Mouse (Mus musculus) heart, embryonic 14.5 days (tissue): ENCODE measurements at regions not wholly inside any gene's neighbourhood (a gene's known extent, or its start where the extent isn't known, plus 50 kb on each side); places are given as distances from the start of the nearest gene placed in this dataset.

ENCODE experiments used
- ATAC-seq: fragments of 200-750 bp; cut with Nextera tagmentation; 2 replicates; pipeline ENCODE4 v1.8.0; 2017; ENCODE audit warnings: low read depth, moderate TSS enrichment; ENCODE audit not compliant: insufficient number of reproducible peaks, insufficient read depth, low FRiP score
- H3K27ac ChIP-seq, 2 experiments: fragments of 200-500 bp in 1 of 2; fragments of 300-500 bp in 1 of 2; sonication (generic) in 1 of 2; replicated peaks in 1 of 2; 2 replicates each; pipeline ENCODE4 v1.5.1; 2012 to 2014; ENCODE audit warnings: low read depth in 2 of 2, low read length in 2 of 2, control low read depth in 1 of 2, mild to moderate bottlenecking in 1 of 2, mixed read lengths in 1 of 2; ENCODE audit not compliant: control insufficient read depth in 1 of 2, insufficient read depth in 1 of 2
- H3K27me3 ChIP-seq: fragments of 300-500 bp; sonication (generic); 2 replicates; pipeline ENCODE4 v1.6.1; 2014; ENCODE audit warnings: mild to moderate bottlenecking, low read length, control low read depth; ENCODE audit not compliant: control insufficient read depth, insufficient read depth
- H3K36me3 ChIP-seq: fragments of 300-500 bp; sonication (generic); 2 replicates; pipeline ENCODE4 v1.6.1; 2014; ENCODE audit warnings: mild to moderate bottlenecking, control low read depth, low read length, mixed read lengths; ENCODE audit not compliant: control insufficient read depth, insufficient read depth
- H3K4me1 ChIP-seq, 2 experiments: fragments of 200-500 bp in 1 of 2; fragments of 300-500 bp in 1 of 2; sonication (generic) in 1 of 2; 2 replicates each; pipeline ENCODE4 v1.6.1; 2012 to 2014; ENCODE audit warnings: low read length in 2 of 2, control low read depth in 1 of 2, mixed read lengths in 1 of 2; ENCODE audit not compliant: control insufficient read depth in 2 of 2, insufficient read depth in 2 of 2
- H3K4me2 ChIP-seq: fragments of 300-500 bp; sonication (generic); 2 replicates; pipeline ENCODE4 v1.6.1; 2014; ENCODE audit warnings: mild to moderate bottlenecking, low read length
- H3K4me3 ChIP-seq, 2 experiments: fragments of 200-500 bp in 1 of 2; fragments of 300-500 bp in 1 of 2; sonication (generic) in 1 of 2; 2 replicates each; pipeline ENCODE4 v1.5.1; 2012 to 2014; ENCODE audit warnings: low read length in 2 of 2, mild to moderate bottlenecking in 2 of 2, control low read depth in 1 of 2, low read depth in 1 of 2, moderate library complexity in 1 of 2; ENCODE audit not compliant: control insufficient read depth in 1 of 2, insufficient read depth in 1 of 2
- H3K9ac ChIP-seq: fragments of 300-500 bp; sonication (generic); 2 replicates; pipeline ENCODE4 v1.6.1; 2014; ENCODE audit warnings: mild to moderate bottlenecking, low read length
- H3K9me3 ChIP-seq: fragments of 300-500 bp; sonication (generic); 2 replicates; pipeline ENCODE4 v1.6.1; 2016; ENCODE audit warnings: low read length, control low read depth; ENCODE audit not compliant: control insufficient read depth
- WGBS: fragments of 180-500 bp; shearing (Covaris S2); extraction: QIAGEN DNeasy Blood & Tissue Kit; methylation state at CpG from one replicate; pipeline ENCODE4 v1.1.7; 2014; 5-methylcytosine and 5-hydroxymethylcytosine counted together

DNA sequence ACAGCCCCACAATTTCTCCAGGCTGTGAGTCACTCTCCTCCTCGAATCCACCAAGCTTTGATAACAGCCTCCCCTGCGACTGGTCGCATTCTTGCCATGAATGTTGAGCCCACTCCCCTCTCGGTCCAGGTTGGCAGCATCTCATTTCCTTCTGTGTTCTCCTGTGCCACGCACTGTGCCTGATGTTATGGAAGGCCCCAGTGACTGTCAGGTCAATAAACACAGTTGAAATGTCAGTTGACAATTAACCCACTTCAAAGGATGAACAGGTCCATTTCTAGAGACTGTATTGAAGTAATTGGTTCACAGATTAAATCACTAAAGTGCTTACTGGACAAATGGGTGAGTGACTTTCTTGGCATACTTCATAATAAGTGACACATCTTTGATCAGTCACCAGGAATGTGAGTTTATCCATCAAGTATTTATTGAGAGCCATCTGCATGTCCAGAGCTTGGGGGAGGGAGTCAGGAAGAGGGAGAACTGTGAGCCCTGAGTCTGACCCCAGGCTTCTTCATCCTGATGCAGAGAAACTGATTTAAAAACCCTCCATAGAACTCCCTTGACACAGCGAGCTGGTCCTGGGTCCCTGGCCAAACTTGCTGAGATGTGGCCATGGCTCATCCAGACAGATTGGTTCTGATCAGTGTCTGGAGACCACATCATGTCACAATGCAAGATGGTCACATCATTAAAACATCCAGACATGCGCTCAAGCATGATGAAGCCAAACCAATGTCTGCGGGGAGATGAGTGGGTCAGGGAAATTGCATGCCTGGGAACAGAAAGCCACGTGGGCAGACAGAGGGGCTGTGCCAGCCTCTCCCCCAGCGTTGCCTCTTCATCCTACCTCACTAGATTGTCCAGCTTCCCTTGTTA is 560.7 kb downstream of the Bnc2 start:
- H3K27me3 ChIP-seq, result no peaks in the 10 kb centered on the region
- no peaks in the 10 kb centered on the region for H3K36me3 ChIP-seq
- no peak overlapping the region for H3K4me3 ChIP-seq
- no peaks in the 10 kb centered on the region for H3K4me1 ChIP-seq
- H3K27ac ChIP-seq, result no peak overlapping the region
- ATAC-seq, result no peak
- H3K9ac ChIP-seq, result no peak overlapping the region
- WGBS, result 77% methylated on average over 10 of the region's 10 CpGs
- no peaks in the 10 kb centered on the region for H3K9me3 ChIP-seq
- no peak overlapping the region for H3K4me2 ChIP-seq

DNA sequence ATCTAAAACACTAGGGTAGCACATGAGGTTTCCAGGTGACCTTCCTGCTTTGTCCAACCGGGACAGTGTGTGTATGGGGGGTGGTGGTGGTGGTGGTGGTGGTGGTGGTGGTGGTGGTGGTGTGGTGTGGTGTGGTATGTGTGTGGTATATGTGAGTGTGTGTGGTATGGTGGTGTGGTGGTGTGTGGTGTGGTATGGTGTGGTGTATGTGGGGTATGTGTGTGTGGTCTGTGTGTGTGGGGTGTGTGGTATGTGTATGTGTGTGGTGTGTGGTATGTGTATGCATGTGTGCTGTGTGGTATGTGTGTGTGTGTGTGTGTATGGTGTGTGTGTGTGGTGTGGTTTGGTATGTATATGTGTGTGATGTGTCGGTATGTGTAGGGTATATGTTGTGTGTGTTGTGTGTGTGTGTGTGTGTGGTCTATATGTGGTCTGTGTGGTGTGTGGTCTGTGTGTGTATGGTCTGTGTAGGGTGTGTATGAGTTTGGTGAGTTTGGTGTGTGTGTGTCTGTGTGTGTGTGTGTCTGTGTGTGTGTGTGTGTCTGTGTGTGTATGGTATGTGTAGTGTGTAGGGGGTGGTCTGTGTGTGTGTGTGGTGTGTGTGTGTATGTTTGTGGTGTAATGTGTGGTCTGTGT is 556.7 kb downstream of the Bnc2 start:
- no peak overlapping the region for H3K27ac ChIP-seq
- no peaks in the 10 kb centered on the region for H3K4me1 ChIP-seq
- no peaks in the 10 kb centered on the region for H3K36me3 ChIP-seq
- WGBS, result 95% methylated on average over 2 of the region's 2 CpGs
- no peak overlapping the region for H3K4me2 ChIP-seq
- ATAC-seq, result no peak
- H3K9ac ChIP-seq, result no peak overlapping the region
- H3K4me3 ChIP-seq, result no peak overlapping the region
- H3K9me3 ChIP-seq, result no peaks in the 10 kb centered on the region
- no peaks in the 10 kb centered on the region for H3K27me3 ChIP-seq

- WGBS, result 39% methylated on average over 7 of the region's 7 CpGs
- no peak for ATAC-seq
- no peaks in the 10 kb centered on the region for H3K36me3 ChIP-seq
- no peaks in the 10 kb centered on the region for H3K27me3 ChIP-seq
- no peak overlapping the region for H3K9ac ChIP-seq
- H3K4me2 ChIP-seq, result no peak overlapping the region
- H3K27ac ChIP-seq, result no peak overlapping the region
- no peak overlapping the region for H3K4me3 ChIP-seq
- no peaks in the 10 kb centered on the region for H3K4me1 ChIP-seq
- H3K9me3 ChIP-seq, result no peaks in the 10 kb centered on the region
These were observed 555.5 kb downstream of the Bnc2 start for GRCm38 (mm10) chr4:84119616-84120015.

DNA sequence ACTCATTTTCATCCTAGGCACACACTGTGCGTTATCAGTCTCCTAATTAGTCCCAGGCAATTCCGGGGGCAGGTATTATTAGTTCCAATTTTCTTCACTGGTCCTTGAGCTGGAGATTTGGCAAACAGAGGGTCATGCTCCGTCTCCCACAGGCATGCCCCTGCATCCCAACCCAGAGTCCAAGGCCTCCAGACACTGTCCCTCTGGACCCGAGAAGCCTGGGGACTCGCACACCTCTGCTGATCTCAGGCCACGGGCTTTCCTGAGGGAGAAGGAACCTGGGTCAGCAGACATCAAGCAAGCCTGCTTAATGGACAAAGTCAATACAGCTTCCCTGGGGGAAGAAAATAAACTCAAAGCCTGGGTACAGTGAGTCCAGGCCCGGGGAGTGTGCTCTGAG is 554.7 kb downstream of the Bnc2 start:
- Histone ChIP-seq H3K27me3 (no peaks in the 10 kb centered on the region), H3K4me2 (no peak overlapping the region), H3K27ac (no peak overlapping the region), H3K9me3 (no peaks in the 10 kb centered on the region), H3K4me1 (no peaks in the 10 kb centered on the region), H3K9ac (no peak overlapping the region), H3K4me3 (no peak overlapping the region), H3K36me3 (no peaks in the 10 kb centered on the region)
- 77% methylated on average over 7 of the region's 7 CpGs for WGBS
- no peak for ATAC-seq

GRCm38 (mm10) chr4:84121442-84121841 is 553.6 kb downstream of the Bnc2 start:
- no peak for ATAC-seq
- no peak overlapping the region for H3K4me2 ChIP-seq
- H3K36me3 ChIP-seq, result no peaks in the 10 kb centered on the region
- H3K4me3 ChIP-seq, result no peak overlapping the region
- no peaks in the 10 kb centered on the region for H3K27me3 ChIP-seq
- H3K27ac ChIP-seq, result no peak overlapping the region
- H3K9ac ChIP-seq, result no peak overlapping the region
- H3K4me1 ChIP-seq, result no peaks in the 10 kb centered on the region
- no peaks in the 10 kb centered on the region for H3K9me3 ChIP-seq
- 66% methylated on average over 10 of the region's 10 CpGs for WGBS

DNA sequence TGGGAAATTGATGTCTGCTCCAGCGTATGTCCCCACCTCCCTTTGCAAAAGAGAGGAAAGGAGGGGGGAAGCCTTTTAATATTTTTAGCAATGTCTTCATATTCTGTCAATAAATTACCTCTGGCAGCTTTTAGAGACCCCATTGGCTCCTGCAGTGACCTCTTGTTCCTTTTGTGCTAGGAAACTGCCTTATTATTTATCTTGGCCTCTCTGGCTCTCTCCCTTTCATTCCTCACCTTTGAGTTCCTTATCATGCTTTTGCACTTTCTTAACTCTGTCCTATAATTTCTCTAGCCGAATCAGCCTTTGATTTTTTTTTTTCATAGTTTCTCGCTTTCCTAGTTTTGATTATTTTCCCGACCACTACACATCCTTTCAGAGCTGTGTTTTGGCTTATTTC is 548.7 kb downstream of the Bnc2 start:
- H3K27ac ChIP-seq, result no peak overlapping the region

DNA sequence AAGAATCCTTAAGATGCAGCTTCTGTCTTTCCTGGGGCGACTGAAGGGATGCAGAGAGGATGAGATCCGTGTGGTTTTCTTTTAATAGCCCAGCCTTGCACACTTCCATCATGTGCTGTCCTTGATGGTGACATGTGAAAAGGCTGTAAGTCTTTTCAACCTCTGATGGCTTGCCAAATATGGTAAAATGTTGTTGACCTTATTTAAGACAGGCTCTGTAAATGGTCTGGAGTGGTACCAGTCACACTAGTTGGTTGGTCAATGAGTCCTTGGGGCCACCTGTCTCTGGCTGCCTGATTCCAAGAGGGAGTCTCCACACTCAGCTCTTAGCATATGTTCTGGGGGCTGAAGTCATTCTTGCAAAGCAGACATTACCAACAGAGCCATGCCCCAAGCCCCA is 547.7 kb downstream of the Bnc2 start:
- no peak for ATAC-seq
- 45% methylated on average over 2 of the region's 2 CpGs for WGBS

More for the DNA sequence above, 548.7 kb downstream of the Bnc2 start:
- no peak for ATAC-seq
- Histone ChIP-seq H3K36me3 (no peaks in the 10 kb centered on the region), H3K4me1 (no peaks in the 10 kb centered on the region), H3K27me3 (no peaks in the 10 kb centered on the region), H3K9me3 (no peaks in the 10 kb centered on the region), H3K4me2 (no peak overlapping the region), H3K9ac (no peak overlapping the region), H3K4me3 (no peak overlapping the region)
- WGBS, result 48% methylated on average over 4 of the region's 4 CpGs

More for the DNA sequence above, 547.7 kb downstream of the Bnc2 start:
- Histone ChIP-seq H3K9me3 (no peaks in the 10 kb centered on the region), H3K27me3 (no peaks in the 10 kb centered on the region), H3K4me3 (no peak overlapping the region), H3K9ac (no peak overlapping the region), H3K27ac (no peak overlapping the region), H3K36me3 (no peaks in the 10 kb centered on the region), H3K4me1 (no peaks in the 10 kb centered on the region), H3K4me2 (no peak overlapping the region)
